Mouse (Mus musculus): ENCODE results near the gene Fgf18. TPM values are rescaled to one million over a fixed set of nuclear protein-coding genes. Genes with fewer than 3 reads are reported as not detected.
A peak's percentile ranks its signal among the peaks of the same experiment; 100 is the strongest.

Gene Fgf18
- polyA plus RNA-seq, 1 experiment from 2014 or later: 1.8 TPM

GRCm38 (mm10) chr11:33112407-33112806 lies 34.8 kb downstream of the Fgf18 start:
- Histone ChIP-seq H3K4me3 (replicated peaks; ENCODE audit: low read length) (no peak overlapping the region), H3K9me3 (replicated peaks; ENCODE audit: control insufficient read depth, low read length) (no peaks in the 10 kb centered on the region), H3K27ac (ENCODE audit: low read length) (no peak overlapping the region), H3K4me2 (ENCODE audit: low read depth, low read length) (no peak overlapping the region), H3K36me3 (ENCODE audit: control insufficient read depth, insufficient read depth, low read length) (no peaks in the 10 kb centered on the region), H3K4me1 (ENCODE audit: control insufficient read depth, insufficient read depth, low read length) (no peaks in the 10 kb centered on the region), H3K27me3 (ENCODE audit: control insufficient read depth, insufficient read depth, low read length) (no peaks in the 10 kb centered on the region), H3K9ac (ENCODE audit: low read length) (no peak overlapping the region)
- ATAC-seq (ENCODE audit: insufficient read depth, low FRiP score): no peak
- 6% methylated on average over 1 of the region's 1 CpGs for WGBS

GRCm38 (mm10) chr11:33110111-33110510 lies 37.1 kb downstream of the Fgf18 start:
- no peak overlapping the region for H3K9ac ChIP-seq (ENCODE audit: low read length)
- no peaks in the 10 kb centered on the region for H3K36me3 ChIP-seq (ENCODE audit: control insufficient read depth, insufficient read depth, low read length)
- no peaks in the 10 kb centered on the region for H3K27me3 ChIP-seq (ENCODE audit: control insufficient read depth, insufficient read depth, low read length)
- H3K27ac ChIP-seq (ENCODE audit: low read length): no peak overlapping the region
- H3K4me3 ChIP-seq (replicated peaks; ENCODE audit: low read length): no peak overlapping the region
- H3K4me1 ChIP-seq (ENCODE audit: control insufficient read depth, insufficient read depth, low read length): no peaks in the 10 kb centered on the region
- 70% methylated on average over 2 of the region's 2 CpGs for WGBS
- no peak for ATAC-seq (ENCODE audit: insufficient read depth, low FRiP score)
- no peaks in the 10 kb centered on the region for H3K9me3 ChIP-seq (replicated peaks; ENCODE audit: control insufficient read depth, low read length)
- no peak overlapping the region for H3K4me2 ChIP-seq (ENCODE audit: low read depth, low read length)

- Histone ChIP-seq H3K36me3 (ENCODE audit: control insufficient read depth, insufficient read depth, low read length) (no peaks in the 10 kb centered on the region), H3K4me2 (ENCODE audit: low read depth, low read length) (no peak overlapping the region), H3K27me3 (ENCODE audit: control insufficient read depth, insufficient read depth, low read length) (no peaks in the 10 kb centered on the region), H3K27ac (ENCODE audit: low read length) (no peak overlapping the region), H3K9ac (ENCODE audit: low read length) (no peak overlapping the region), H3K4me1 (ENCODE audit: control insufficient read depth, insufficient read depth, low read length) (no peaks in the 10 kb centered on the region), H3K4me3 (replicated peaks; ENCODE audit: low read length) (no peak overlapping the region), H3K9me3 (replicated peaks; ENCODE audit: control insufficient read depth, low read length) (no peaks in the 10 kb centered on the region)
- 35% methylated on average over 3 of the region's 3 CpGs for WGBS
- no peak for ATAC-seq (ENCODE audit: insufficient read depth, low FRiP score)
These were observed 39.7 kb downstream of the Fgf18 start for GRCm38 (mm10) chr11:33107540-33107939.

GRCm38 (mm10) chr11:33104911-33105316 lies 42.3 kb downstream of the Fgf18 start:
- Histone ChIP-seq H3K4me3 (replicated peaks; ENCODE audit: low read length) (no peak overlapping the region), H3K4me2 (ENCODE audit: low read depth, low read length) (no peak overlapping the region), H3K9ac (ENCODE audit: low read length) (no peak overlapping the region), H3K9me3 (replicated peaks; ENCODE audit: control insufficient read depth, low read length) (no peaks in the 10 kb centered on the region), H3K4me1 (ENCODE audit: control insufficient read depth, insufficient read depth, low read length) (peaks cover 4% of the 10 kb centered on the region; the same call in 1 of the 2 replicates), H3K27ac (ENCODE audit: low read length) (no peak overlapping the region), H3K36me3 (ENCODE audit: control insufficient read depth, insufficient read depth, low read length) (no peaks in the 10 kb centered on the region), H3K27me3 (ENCODE audit: control insufficient read depth, insufficient read depth, low read length) (no peaks in the 10 kb centered on the region)
- 0 out of 2 replicates have a peak, but pooled peaks have one; percentile 24 for ATAC-seq (ENCODE audit: insufficient read depth, low FRiP score)
- 44% methylated on average over 8 of the region's 8 CpGs for WGBS

- no peak overlapping the region for H3K4me2 ChIP-seq (ENCODE audit: low read depth, low read length)
- H3K9ac ChIP-seq (ENCODE audit: low read length): no peak overlapping the region
- no peak for ATAC-seq (ENCODE audit: insufficient read depth, low FRiP score)
- H3K9me3 ChIP-seq (replicated peaks; ENCODE audit: control insufficient read depth, low read length): no peaks in the 10 kb centered on the region
- H3K27me3 ChIP-seq (ENCODE audit: control insufficient read depth, insufficient read depth, low read length): no peaks in the 10 kb centered on the region
- H3K27ac ChIP-seq (ENCODE audit: low read length): no peak overlapping the region
- WGBS: 80% methylated on average over 13 of the region's 13 CpGs
- peaks cover 4% of the 10 kb centered on the region; the same call in 1 of the 2 replicates for H3K4me1 ChIP-seq (ENCODE audit: control insufficient read depth, insufficient read depth, low read length)
- no peak overlapping the region for H3K4me3 ChIP-seq (replicated peaks; ENCODE audit: low read length)
- H3K36me3 ChIP-seq (ENCODE audit: control insufficient read depth, insufficient read depth, low read length): no peaks in the 10 kb centered on the region
These were observed 43.8 kb downstream of the Fgf18 start for GRCm38 (mm10) chr11:33103291-33103943.

GRCm38 (mm10) chr11:33100027-33100507 lies 47.1 kb downstream of the Fgf18 start:
- Histone ChIP-seq H3K36me3 (ENCODE audit: control insufficient read depth, insufficient read depth, low read length) (no peaks in the 10 kb centered on the region), H3K4me1 (ENCODE audit: control insufficient read depth, insufficient read depth, low read length) (peaks cover 4% of the 10 kb centered on the region; the same call in 1 of the 2 replicates), H3K4me3 (replicated peaks; ENCODE audit: low read length) (peak overlapping the region; percentile 30), H3K27ac (ENCODE audit: low read length) (no peak overlapping the region), H3K9me3 (replicated peaks; ENCODE audit: control insufficient read depth, low read length) (no peaks in the 10 kb centered on the region), H3K9ac (ENCODE audit: low read length) (no peak overlapping the region), H3K27me3 (ENCODE audit: control insufficient read depth, insufficient read depth, low read length) (no peaks in the 10 kb centered on the region), H3K4me2 (ENCODE audit: low read depth, low read length) (peak overlapping the region; percentile 33)
- WGBS: 21% methylated on average over 10 of the region's 10 CpGs
- 0 out of 2 replicates have a peak, but pooled peaks have one; percentile 55 for ATAC-seq (ENCODE audit: insufficient read depth, low FRiP score)

GRCm38 (mm10) chr11:33099425-33099824 lies 47.8 kb downstream of the Fgf18 start:
- H3K4me3 ChIP-seq (replicated peaks; ENCODE audit: low read length): no peak overlapping the region
- 65% methylated on average over 4 of the region's 4 CpGs for WGBS
- no peak overlapping the region for H3K27ac ChIP-seq (ENCODE audit: low read length)
- 0 out of 2 replicates have a peak, but pooled peaks cover 3% of the 10 kb centered on the region for H3K27me3 ChIP-seq (ENCODE audit: control insufficient read depth, insufficient read depth, low read length)
- H3K4me2 ChIP-seq (ENCODE audit: low read depth, low read length): no peak overlapping the region
- no peaks in the 10 kb centered on the region for H3K36me3 ChIP-seq (ENCODE audit: control insufficient read depth, insufficient read depth, low read length)
- peaks cover 4% of the 10 kb centered on the region; the same call in 1 of the 2 replicates for H3K4me1 ChIP-seq (ENCODE audit: control insufficient read depth, insufficient read depth, low read length)
- no peak for ATAC-seq (ENCODE audit: insufficient read depth, low FRiP score)
- no peaks in the 10 kb centered on the region for H3K9me3 ChIP-seq (replicated peaks; ENCODE audit: control insufficient read depth, low read length)
- no peak overlapping the region for H3K9ac ChIP-seq (ENCODE audit: low read length)

GRCm38 (mm10) chr11:33098446-33098845 lies 48.8 kb downstream of the Fgf18 start:
- Histone ChIP-seq H3K4me1 (ENCODE audit: control insufficient read depth, insufficient read depth, low read length) (peaks cover 4% of the 10 kb centered on the region; the same call in 1 of the 2 replicates), H3K27ac (ENCODE audit: low read length) (no peak overlapping the region), H3K4me3 (replicated peaks; ENCODE audit: low read length) (no peak overlapping the region), H3K9ac (ENCODE audit: low read length) (no peak overlapping the region), H3K9me3 (replicated peaks; ENCODE audit: control insufficient read depth, low read length) (0 out of 2 replicates have a peak, but pooled peaks cover 4% of the 10 kb centered on the region), H3K36me3 (ENCODE audit: control insufficient read depth, insufficient read depth, low read length) (no peaks in the 10 kb centered on the region), H3K4me2 (ENCODE audit: low read depth, low read length) (no peak overlapping the region), H3K27me3 (ENCODE audit: control insufficient read depth, insufficient read depth, low read length) (0 out of 2 replicates have a peak, but pooled peaks cover 3% of the 10 kb centered on the region)
- WGBS: 78% methylated on average over 12 of the region's 12 CpGs
- ATAC-seq (ENCODE audit: insufficient read depth, low FRiP score): no peak

GRCm38 (mm10) chr11:33097855-33098254 lies 49.3 kb downstream of the Fgf18 start:
- Histone ChIP-seq H3K36me3 (ENCODE audit: control insufficient read depth, insufficient read depth, low read length) (no peaks in the 10 kb centered on the region), H3K27me3 (ENCODE audit: control insufficient read depth, insufficient read depth, low read length) (0 out of 2 replicates have a peak, but pooled peaks cover 3% of the 10 kb centered on the region), H3K9ac (ENCODE audit: low read length) (no peak overlapping the region), H3K4me2 (ENCODE audit: low read depth, low read length) (no peak overlapping the region), H3K4me1 (ENCODE audit: control insufficient read depth, insufficient read depth, low read length) (peaks cover 4% of the 10 kb centered on the region; the same call in 1 of the 2 replicates), H3K4me3 (replicated peaks; ENCODE audit: low read length) (no peak overlapping the region), H3K27ac (ENCODE audit: low read length) (no peak overlapping the region), H3K9me3 (replicated peaks; ENCODE audit: control insufficient read depth, low read length) (0 out of 2 replicates have a peak, but pooled peaks cover 4% of the 10 kb centered on the region)
- ATAC-seq (ENCODE audit: insufficient read depth, low FRiP score): no peak
- 52% methylated on average over 8 of the region's 8 CpGs for WGBS
